Mouse (Mus musculus): ENCODE results near the gene Lmo7. TPM values are rescaled to one million over a fixed set of nuclear protein-coding genes. Genes with fewer than 3 reads are reported as not detected.

Gene Lmo7
- 0.30 TPM for polyA plus RNA-seq (2017; shearing (Covaris generic))

GRCm38 (mm10) chr14:101729237-101729971 is at the start of gene Lmo7, which contains the start of gene Gm9922:
Gene Lmo7 (plus strand): TSS chr14:101729957.
Gene Gm9922 (minus strand): TSS chr14:101729814.

Other genes with a start within 250 kb of the Lmo7 start
- gene Tbc1d4, start 120.8 kb upstream of the Lmo7 start, polyA plus RNA-seq (2017; shearing (Covaris generic)) = 159 TPM
- 111 TPM for gene Commd6, start 89.3 kb upstream of the Lmo7 start, polyA plus RNA-seq (2017; shearing (Covaris generic))
- 93.4 TPM for gene Uchl3, start 76.0 kb upstream of the Lmo7 start, polyA plus RNA-seq (2017; shearing (Covaris generic))
- gene Gm9922, start 143 bp upstream of the Lmo7 start, polyA plus RNA-seq (2017; shearing (Covaris generic)) = not detected